Mouse (Mus musculus): ENCODE data around the gene Paqr7.

DNA sequence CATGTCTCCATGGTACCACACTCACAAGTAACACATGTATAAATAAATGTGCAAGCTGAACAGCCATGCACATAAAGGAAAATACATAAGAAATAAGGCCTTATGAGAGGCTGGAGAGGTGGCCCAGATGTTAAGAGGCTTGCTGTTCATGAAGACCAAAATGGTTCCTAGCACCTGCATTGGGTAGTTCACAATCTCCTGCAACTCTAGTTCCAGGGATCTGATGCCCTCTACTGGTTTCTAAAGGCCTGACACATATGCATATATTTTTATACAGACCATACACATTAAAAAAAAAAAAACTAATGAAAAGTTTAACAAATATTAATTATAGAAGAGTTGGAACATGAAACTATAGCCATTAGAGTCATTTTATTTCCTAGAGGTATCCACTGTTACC lies 25.0 kb upstream of the Paqr7 start:
- TF ChIP-seq CTCF (IDR thresholded peaks at IDR 0.05; ENCODE audit: insufficient read depth, low read depth, low read length) (no peak), POLR2A (IDR thresholded peaks at IDR 0.05; ENCODE audit: insufficient read depth, low read depth, low read length) (no peak)
